Mouse (Mus musculus) hindlimb bud, embryonic 11.5 days (tissue): Measurements from ENCODE around the gene Cc2d1a.

Experiments used
- DNase-seq: peaks from one replicate; pipeline ENCODE4 v3.0.0-alpha.2; 2012; ENCODE audit warnings: low read depth, low spot score; ENCODE audit errors: extremely low spot score

The Cc2d1a gene

DNA sequence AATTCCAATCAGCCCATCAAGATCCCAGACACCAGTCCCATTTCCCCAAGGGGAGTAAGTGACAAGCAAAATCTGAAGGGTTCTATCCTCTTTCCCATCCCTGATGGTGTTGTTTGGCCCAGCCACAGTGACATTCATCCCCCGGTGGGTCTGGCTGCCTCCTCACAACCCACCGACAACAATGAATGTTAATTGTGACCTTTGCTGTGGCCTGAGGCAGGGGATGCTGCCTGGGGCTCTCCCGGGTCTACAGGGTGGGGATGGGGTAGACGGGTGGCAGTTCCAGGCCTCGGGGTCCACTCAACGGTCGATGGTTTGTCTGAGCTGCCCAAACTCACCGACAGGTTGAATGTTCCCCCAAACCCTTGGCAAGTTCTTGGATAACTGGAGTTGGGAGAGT, 30.9 kb upstream of the Cc2d1a start:
- DNase-seq = no peak

DNA sequence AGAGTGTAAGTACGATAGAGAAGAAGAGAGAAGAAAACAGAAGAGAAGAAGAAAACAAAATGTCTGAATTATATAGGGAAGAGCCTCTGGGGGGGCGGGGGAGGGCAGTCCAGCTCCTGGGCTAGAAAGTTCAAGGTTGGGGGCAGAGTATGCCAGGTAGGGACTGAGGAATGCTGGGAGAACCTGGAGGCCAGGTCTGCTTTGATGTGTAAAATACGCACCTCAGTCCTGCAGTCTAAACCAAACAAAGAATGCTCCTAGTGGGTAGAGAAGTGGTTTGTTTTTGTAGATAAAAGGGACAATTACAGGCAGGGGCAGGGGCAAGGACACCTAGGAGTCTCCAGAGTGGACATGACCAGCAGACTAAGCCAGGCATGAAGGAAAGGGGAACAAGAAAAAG, 29.7 kb upstream of the Cc2d1a start:
- DNase-seq = no peak

DNA sequence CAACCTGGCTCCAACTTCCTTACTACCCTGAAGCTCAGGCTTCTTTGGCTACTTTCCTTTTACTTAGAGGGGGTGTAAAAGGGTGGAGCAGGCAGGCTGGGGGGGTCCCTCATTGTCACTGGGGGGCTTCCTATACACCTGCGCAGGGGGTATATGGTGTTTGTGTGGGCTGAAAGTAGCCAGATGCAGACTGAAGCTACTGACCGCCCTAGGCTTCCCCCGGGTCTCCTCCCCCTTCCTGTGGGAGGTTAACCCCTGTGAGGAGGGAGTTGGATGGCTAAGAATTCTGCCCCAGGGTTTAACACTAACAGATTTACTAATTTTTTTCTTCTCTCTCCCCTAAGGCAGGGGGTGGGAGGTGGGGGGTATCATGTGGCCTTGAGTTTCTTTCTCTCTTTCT, 28.8 kb upstream of the Cc2d1a start:
- DNase-seq = no peak

DNA sequence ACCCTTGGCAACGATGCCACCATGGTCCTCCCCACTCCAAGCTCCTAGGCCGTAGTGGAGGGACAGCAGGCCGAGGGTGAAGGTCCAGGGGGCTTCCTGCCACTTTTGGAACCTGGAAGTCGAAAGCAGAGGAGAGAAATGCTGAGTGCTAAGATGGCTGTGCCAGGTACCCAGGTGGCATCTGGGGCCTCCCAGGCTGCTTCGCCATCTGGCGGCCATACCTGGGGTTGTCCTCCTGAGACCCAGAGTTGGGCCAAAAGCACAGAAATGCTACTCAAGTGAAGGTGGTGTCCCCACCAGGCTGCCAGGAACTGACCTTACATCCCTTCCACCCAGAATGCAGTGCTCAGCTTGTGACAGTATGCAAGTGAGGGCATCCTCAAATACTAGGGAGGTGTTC, 26.1 kb upstream of the Cc2d1a start:
- DNase-seq = no peak

DNA sequence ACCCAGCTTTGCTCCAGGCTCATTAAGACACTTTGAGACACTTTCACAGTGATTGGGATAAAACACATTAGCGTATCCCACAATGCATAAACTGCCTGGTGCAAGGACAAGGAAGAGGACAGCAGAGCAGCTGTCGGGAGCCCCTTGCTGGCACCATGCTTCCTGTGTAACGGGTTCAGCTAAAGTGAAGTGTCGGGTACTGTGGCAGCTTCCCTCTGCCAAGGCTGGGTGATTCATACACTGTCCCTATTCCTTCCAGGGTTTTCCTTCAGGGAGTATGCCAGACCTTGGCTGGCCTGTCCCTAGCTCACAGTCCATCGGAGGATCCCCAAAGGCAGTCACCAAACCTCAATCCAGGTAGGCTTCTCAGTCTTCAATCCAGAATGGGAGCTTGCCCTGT, 22.4 kb upstream of the Cc2d1a start:
- no peak for DNase-seq

DNA sequence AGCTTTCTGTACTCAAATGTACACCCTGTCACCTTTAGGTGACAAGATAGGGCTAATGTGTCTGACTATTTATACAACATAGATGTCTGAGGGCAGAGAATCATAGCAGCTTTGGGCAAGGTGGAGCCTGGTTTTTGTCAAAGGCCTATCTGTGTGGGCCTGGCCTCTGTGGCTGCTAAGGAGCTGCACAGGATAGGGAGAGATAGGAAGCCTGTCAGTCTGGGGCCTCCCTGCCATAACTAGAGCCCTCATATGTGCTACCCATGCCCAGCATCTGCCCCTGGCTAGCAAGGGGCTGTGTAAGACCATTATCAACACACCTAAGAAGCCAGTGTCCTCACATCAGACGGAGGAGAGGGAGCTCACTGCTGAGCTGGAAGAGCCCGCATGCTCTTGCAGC, 20.0 kb upstream of the Cc2d1a start:
- no peak for DNase-seq

DNA sequence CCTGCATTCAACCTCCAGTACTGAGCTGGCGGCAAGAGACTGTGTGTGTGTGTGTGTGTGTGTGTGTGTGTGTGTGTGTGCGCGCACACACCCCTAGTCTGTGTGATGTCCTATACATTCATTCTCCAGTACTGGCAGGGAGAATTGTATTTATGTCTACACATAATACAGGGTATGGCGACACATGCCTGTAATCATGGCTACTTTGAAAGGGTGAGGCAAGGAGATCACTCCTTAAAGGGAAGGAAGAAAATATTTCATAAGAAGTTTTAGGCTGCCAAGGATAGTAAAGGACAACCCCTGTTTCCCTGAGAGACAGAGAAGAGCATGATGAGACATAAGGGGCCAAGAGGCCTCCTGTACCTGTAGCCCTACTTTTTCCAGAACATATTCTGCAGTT, 9.9 kb upstream of the Cc2d1a start:
- no peak for DNase-seq

DNA sequence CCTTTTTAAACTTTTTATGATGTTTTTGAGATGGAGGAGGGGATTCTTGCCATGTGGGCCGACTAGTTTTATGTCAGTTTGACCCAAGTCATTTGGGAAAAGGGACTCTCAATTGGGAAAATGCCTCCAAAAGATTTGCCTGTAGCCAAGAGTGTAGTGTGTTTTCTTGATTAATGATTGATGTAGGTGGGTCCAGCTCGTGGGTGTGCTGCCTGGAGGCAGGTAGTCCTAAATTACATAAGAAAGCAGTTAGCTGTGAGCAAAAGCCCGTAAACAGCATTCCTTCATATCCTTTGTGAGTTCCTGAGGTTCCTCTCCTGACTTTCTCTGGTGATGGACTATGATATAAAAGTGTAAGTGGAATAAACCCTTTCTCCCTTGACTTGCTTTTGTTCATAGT, 1.4 kb upstream of the Cc2d1a start:
- no peak for DNase-seq

DNA sequence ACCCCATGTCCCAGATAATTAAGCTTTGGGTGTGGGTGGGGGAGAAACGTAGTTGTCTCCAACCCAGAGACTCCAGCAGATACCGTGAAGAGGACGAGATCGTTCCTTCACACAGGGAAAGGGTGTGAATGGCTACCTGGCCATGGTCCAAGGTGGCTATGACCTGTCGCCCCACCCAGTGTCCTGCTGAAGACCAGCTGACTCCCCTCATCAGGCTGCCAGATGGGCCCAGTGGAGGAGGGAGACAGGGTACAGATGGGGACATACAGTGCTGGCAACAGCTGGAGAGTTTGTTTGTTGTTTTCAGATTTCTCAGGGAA, 755 bp upstream of the Cc2d1a start:
- DNase-seq = no peak

DNA sequence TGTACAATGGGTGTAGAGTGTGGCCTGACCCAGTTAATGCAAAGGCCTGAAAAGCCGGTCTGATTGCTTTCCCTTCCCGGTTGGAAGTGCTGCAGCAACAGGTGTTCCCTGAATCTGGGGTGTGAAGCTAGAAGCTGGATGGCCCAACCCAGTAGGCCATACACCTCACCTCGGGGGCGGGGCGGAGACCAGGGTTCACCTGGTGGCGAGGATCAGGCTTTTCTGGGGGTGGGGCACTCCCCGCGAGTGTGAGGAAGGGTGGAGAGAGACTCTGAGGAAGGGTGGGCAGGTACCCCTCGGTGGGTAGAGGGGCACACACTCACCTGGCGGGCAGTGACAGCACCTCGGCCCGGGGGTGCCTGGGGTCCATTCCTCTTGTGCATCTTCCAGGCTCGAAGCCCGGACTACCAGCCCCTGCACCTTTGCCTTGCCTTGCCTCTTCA, 391 bp downstream of the Cc2d1a start:
- DNase-seq = no peak

DNA sequence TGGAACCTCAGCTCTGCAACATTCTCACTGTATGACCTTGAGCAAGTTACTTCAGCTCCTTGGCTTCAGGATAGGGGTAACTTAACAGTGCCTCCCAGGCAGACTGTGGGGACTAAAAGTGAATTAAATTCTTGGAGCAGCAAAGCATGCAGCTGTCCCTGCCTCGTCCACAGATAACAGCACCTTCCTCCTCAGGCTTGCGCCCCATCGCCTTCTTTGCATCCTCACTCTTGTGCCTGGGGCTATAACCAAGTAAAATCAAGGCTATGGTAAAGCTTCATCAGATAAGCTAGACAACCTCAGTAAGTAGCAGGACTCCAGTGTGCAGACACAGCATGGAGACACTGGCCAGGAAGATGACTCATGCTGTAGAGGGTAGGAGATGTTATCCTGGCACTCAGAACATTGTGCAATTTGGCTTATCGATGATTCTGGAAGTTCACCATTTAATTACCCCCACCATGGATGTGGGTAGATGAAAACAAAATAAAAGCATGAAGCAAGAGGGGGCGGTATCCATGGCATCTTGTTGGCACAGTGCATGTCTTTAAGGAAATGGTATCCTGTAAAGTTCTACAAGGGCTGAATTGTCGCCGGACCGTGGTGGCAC, 3.0 kb downstream of the Cc2d1a start:
- no peak for DNase-seq

DNA sequence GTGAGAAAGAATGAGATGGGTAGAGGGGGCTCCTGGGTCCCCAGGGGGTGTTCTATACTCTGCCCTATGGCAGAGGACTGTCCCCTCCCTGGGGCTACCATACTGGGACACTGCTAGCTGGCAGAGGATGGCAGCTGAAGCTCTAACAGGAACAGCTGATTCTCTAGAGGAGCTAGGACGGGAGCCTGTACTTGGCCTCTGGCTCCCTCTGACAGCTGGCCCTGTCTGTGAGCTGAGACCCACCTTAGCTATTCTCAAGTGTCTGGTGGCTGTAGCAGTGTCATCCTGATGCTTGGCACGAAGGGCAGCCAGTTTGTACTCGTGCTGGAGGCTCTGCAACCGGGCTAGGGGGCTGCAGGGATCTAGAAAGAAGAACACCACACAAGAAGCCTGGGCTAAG, 6.9 kb downstream of the Cc2d1a start:
- DNase-seq = no peak

DNA sequence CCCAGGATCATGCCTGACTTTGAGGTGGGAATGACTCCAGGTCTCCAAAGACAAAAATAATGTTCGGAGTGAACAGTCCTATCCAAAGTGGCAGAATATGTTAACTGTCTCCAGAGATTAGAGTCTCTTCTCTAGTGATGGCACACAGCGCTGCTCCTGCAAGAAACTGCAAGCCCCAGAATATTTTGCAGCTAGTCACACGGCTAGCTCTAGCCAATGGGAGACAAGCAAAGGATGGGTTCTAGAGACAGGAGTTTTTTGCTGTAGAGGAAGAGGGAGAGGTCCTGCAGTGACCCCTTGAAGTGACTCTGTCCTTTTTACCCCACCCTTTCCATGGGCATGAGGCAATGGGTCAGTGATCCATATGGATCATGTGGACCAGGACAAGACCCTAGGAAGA, 9.9 kb downstream of the Cc2d1a start:
- no peak for DNase-seq

DNA sequence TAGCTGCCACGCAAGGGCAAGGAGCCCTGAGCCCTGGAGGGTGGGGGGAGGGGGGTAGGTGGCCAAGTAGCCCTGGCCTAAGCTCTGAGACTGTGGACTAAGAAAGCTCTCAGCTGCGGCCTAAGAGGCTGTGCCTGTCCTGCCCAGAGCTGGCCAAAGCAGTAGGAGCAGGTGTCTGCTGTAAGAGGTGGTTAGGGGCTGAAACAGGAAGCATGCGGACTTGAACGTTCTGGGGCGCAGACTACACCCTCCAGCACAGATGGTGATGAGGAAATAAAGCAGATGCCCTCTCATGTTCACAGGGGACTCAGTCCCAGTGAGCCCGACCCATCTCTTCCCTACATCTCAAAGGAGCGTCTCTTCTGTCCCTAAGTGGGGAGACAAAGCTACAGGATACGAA, 15.5 kb downstream of the Cc2d1a start:
- no peak for DNase-seq

DNA sequence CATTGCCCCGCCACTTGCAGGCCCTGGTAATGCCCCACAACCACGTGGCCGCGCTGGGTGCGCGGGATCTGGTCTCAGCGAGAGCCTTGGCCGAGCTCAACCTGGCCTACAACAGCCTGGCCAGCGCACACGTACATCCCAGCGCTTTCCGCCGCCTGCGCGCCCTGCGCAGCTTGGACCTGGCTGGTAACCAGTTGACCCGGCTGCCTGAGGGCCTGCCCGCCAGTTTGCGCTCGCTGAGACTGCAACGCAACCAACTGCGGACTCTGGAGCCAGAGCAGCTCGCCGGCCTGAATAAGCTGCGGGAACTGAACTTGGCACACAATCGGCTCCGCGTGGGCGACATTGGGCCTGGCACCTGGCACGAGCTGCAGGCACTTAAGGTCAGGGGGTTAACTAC, 16.9 kb downstream of the Cc2d1a start:
- no peak for DNase-seq

DNA sequence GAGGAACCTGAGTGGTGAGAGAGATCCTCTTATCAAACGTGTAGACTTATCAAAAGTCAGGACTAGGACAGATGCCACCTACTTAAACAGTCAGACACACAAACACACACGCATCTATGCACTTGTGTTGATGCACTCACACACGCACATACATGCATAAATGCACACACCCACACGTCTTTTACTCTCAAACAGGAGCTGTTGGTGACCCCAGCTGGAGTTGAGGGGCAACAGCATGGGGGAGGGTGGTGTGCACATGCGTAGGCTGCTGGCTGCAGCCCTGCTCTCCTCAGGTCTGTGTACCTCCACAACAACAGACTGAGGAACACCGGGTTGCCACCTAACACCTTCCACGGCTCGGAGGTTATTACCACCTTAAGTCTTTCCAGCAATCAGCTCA, 19.5 kb downstream of the Cc2d1a start:
- DNase-seq = no peak

DNA sequence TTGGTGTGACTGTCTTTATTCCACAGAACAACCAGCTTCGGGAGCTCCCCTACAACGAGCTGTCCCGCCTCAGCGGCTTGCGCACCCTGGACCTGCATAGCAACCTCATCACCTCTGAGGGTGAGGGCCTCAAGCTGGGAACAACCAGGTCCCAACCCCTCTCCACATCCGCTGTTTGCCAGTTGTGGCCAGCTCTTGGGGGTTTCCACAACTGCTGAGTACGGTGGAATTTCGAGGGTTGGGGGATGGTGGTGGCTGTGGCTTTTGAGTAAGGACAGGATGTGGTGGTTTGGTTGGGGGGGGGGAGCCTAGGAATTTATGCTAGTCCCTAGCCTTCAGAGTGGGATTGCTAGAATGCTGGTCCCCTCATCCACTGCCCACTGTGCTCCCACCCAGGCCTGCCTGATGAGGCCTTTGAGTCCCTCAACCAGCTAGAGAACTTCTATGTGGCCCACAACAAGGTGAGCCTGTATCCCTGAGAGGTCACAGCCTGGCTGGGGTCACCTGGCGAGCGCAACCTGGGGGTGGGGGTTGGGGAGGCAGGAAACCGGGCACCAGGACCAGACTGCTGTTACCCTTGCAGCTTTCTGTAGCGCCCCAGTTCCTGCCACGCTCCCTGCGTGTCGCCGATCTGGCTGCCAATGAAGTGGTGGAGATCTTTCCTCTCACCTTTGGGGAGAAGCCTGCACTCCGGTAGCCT, 20.4 kb downstream of the Cc2d1a start:
- no peak for DNase-seq

DNA sequence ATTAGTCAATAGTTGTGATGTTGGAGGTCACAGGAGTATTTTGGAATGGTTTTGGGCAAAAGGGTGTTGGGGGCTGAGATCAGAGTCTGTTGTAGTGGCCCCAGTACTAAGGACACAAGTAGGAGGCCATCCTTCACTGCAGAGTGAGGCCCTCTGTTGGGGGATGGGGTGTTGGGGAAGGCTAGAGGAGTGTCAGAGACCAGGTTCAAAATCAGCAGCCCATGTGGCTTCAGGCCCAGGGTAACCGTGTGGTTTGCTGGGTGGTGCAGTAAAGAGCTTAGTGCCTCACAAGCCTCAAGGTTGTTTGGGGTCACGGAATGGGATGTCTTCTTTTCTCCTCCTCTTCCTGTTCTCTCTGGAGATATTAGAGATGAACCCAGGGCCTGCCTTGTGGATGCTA, 21.0 kb downstream of the Cc2d1a start:
- no peak for DNase-seq

DNA sequence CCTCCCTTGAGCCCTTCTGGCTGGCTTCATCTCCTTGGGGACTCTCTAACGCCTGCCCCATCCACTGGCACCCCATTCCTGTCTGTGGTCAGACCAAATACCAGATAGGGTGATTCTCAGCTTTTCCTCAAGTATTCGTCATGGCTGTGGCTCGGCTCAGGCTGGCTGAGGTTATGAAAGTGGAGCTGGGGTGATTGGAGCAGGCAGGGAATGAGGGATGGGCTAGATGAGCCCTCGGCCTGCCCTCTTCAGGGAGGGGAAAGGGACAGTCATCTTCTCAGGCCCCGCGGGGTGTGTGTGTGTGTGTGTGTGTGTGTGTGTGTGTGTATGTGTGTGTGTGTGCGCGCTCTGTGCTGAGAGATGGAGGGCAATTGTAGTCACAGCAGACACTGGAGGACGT, 22.1 kb downstream of the Cc2d1a start, which contains the start of gene Podnl1:
Gene Podnl1, plus strand, starts transcription at position 334 of the 400 bp plus-strand sequence.
- no peak for DNase-seq

DNA sequence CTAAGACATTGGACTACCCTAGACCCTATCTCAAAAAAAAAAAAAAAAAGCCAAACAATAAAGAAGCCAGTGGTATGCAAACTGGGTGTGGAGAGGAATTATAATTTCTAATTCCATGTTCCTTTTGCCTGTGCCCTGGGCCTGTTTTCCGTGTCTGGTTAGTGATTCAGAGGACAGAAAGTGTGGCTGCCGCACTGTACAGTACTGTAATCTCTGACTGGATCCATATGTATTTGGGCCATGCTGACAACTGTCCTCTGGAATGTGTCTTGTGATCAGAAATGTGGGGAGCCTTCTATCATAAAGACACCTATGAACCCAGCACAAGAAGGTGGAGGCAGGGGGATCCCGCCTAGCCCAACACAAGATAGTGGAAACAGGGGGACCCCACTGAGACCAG, 25.6 kb downstream of the Cc2d1a start:
- DNase-seq = no peak

DNA sequence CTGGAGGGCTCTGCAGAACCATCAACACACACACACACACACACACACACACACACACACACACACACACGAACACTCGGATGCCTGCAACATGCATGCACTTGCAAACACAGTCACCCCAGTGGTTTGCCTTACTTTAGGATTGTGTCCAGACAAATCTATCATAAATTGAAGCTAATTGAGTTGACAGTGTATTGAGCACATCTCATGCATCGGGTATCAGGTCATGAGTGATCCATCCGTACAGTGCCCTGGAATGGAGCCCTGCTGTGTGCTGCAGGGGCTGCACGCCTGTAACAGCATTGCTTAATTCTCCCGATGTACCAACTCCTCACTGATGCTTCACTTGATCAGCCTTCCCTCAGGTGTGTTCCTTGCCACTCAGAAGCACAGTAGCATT, 32.1 kb downstream of the Cc2d1a start:
- no peak for DNase-seq

DNA sequence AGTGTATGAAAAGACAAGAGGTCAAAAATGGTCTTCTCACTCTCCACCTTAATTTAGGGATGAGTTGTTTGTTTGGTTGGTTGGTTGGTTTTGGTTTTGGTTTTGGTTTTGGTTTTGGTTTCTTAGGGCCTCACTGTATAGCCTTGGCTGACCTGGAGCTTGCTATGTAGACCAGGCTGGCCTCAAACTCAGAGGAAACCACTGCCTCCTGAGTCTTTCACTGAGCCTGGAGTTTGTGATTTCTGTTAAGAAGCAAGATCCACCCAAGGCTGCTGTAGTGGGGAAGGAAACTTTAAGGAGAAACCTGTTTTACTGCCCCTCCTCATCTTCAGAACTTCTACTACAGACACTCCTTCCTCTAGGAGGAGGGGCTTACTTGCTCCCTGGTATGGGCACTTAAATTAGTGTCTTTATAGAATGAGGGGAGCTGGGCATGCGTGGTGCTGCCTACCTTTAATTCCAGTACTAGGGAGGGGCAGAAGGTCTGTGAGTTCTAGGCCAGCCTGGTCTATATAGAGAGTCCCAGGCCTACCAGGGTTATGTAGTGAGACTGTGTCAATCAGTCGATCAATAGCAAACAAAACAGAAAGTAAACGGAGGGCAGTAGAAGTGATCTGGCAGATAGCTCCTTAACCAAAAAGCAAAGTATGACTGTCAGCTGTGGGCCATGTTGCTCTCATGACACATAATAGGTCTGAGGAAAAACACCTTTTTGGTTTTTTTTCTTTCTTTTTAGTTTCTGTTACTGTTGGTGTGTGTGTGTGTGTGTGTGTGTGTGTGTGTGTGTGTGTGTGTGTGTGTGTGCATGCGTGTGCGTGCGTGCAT, 41.3 kb downstream of the Cc2d1a start:
- DNase-seq = no peak
